Mouse (Mus musculus) brain, adult 2 months (tissue): ENCODE measurements around the gene Naa38.

Experiments used
- DNase-seq: peaks from one replicate; pipeline ENCODE4 v3.0.0; 2011; ENCODE audit warnings: low read depth, low spot score

Naa38 gene

GRCm38 (mm10) chr11:69413221-69414181 lies 18.2 kb downstream of the Naa38 start, which contains the start of gene Kdm6b:
TSS of gene Kdm6b (minus strand) at chr11:69413675.
- DNase-seq: peak; percentile 93

GRCm38 (mm10) chr11:69414421-69415326 lies 19.4 kb downstream of the Naa38 start:
- DNase-seq: no peak

GRCm38 (mm10) chr11:69415327-69415667 lies 20.0 kb downstream of the Naa38 start:
- peak; percentile 94 for DNase-seq

GRCm38 (mm10) chr11:69415668-69416451 lies 20.6 kb downstream of the Naa38 start:
- DNase-seq: peak; percentile 91

DNA sequence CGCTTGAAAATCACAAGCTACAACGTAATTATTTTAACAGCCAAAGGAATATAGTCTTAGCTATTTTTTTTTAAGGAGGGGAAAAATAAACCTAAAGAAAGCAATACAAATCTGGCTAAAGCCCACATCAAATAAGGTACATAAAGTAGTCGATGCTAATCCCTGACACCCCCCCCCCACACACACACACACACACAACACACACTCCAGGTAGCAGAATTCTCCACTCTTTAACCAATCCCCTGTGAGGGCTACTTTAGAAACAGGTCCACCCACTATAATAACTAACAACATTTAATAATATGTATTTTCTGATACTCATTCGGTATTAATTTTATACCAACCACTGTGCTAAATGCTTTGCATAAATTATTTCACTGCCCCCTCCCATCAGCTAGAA lies 21.2 kb downstream of the Naa38 start:
- DNase-seq: no peak

DNA sequence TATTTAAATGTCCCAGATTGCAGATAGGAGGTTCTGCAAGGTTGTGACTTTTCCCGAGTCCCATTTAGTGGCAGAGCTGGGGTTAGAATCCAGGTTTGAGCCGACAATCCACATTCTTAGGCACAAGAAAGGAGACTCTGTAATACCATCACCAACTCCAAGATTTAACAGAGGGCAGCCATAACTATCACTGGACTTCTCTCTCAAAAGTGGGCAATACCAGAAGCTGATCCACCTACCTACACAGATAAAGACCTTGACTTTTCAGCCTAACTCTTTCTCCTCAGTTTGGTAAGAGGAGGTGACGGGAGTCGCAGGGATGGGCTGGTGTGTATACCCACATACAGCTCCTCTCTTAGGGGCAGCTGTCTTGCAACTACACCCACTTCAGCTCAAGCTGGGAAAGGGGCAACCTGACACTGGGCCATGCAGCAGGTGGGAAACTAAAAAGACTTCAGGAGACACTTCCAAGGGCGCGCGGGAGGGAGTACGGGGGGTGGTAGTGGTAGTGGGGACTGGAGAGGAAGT lies 21.7 kb downstream of the Naa38 start:
- DNase-seq: no peak

- DNase-seq: peak; percentile 98
These were observed 22.4 kb downstream of the Naa38 start for GRCm38 (mm10) chr11:69417449-69418384.

GRCm38 (mm10) chr11:69418481-69419442 lies 23.5 kb downstream of the Naa38 start:
- DNase-seq: peak; percentile 100

- peak; percentile 75 for DNase-seq
These were observed 24.1 kb downstream of the Naa38 start for GRCm38 (mm10) chr11:69419443-69419812.

DNA sequence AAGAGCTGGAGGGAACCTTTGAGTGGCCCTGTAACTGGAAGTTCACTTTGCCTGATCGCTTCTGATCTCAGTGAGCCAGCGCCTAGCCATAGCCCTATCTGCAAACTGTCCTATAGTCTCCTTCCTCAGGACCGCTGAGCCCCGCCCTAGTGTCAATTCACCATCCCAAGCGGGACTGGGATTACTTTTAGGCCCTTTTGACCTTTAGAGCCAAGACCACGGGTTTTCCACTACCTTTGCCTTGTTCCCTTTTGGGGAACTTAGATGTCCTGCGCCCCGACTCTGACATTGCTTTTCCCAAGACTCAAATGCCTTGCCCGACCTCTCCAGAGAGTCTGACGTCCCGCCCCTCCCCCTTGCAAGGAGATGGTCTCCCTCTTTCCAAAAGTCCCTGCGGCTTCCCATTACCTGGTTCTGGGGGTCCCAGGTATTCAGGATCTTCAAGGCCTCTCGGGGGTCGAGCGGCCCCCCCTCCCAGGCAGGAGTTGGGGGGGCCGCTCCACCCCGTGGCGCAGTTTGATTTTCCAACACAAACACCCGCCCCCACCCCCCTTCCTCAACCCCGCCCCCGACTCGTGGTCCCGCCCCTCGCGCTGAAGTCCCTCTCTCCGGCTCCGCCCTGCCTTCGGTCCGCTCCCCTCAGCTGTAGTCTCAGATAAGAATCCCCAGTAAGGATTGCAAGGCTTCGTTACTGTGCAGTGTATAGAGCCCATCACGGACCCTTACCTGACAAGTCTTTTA lies 24.7 kb downstream of the Naa38 start:
- no peak for DNase-seq

GRCm38 (mm10) chr11:69420554-69421000 lies 25.3 kb downstream of the Naa38 start:
- DNase-seq: no peak

DNA sequence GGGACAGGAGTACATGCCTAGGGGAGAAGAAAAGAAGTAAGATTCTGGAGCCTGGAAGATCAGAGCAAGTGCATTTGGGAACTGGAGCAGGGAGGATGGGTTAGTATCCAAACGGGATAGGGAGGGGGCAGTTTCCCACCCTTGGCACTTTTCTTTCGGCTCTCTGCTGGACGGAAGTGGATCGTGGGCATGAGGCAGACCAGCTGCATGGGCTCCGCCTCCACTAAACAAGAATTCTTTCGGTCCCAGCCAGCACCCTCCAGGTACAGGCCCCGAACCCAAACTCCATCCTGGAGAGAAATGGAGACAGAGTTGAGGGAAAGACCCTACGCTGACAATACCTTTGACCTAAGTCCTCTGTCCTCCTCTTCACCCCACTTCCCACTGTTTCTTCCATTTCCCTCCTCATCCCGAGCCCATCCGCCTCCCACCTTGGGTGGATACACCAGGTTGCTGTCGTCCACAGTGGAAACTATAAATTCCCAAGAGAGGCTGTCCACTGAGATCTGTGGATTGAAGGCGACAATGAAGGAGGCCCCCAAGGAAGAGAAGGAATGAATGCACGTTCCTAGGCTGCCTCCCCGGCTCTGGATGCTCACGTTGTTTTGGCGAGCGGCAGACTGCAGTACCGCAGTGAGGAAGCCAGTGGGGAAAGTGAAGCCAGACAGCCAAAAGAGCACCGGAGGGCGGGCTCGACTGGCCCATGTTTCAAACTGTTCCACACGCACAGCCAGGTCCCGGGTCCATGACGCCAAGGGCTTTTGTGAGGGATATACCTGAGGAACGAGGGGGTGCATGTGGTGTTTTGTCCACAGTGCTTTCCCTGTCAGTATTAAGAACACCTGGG lies 26.1 kb downstream of the Naa38 start:
- DNase-seq: no peak

- DNase-seq: no peak
These were observed 27.6 kb downstream of the Naa38 start for GRCm38 (mm10) chr11:69422842-69423241.

DNA sequence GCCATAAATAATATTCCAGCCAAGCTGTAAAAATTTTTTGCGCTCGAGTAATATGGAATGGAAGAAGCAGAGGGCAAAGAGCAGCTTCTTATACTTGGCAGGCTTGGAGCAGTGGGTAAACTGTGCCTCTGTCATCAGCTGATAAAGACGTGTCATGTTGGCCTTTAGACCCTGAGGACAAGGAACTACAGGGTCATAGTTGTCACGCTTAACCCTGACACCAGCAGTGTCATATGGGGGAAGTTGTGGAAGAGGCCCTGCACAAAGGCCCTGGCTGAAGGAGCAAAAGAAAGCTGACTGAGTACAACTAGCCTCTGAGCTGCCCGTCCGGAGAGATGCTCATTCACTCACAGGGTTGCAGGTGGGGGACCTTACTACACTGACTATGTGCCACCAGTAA lies 28.6 kb downstream of the Naa38 start:
- DNase-seq: no peak

DNA sequence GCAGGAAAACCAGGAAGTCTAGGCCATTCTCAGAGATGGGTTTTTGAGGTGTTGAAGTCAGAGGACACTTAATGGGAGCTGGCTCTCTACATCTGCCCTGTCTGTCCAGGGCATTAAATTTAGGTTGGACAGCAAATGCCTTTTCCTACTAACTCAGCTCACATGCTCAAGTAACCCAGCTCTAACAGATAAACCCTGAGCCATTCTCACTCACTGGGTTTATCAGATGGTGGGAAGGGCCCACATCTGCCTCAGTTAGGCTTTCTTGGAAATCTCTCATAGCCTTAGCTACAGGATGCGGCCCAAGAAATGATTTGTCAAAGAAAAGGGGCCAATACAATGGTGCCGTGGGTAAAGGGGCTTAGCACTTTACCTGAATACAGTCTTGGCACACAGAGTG lies 31.0 kb downstream of the Naa38 start:
- DNase-seq: no peak

- DNase-seq: peak; percentile 28
These were observed 33.5 kb downstream of the Naa38 start for GRCm38 (mm10) chr11:69428751-69429150.

- peak; percentile 27 for DNase-seq
These were observed 34.0 kb downstream of the Naa38 start for GRCm38 (mm10) chr11:69429313-69429712.
